10 mouse cellular contexts compared by ENCODE assay signal in the genomic region with DNA sequence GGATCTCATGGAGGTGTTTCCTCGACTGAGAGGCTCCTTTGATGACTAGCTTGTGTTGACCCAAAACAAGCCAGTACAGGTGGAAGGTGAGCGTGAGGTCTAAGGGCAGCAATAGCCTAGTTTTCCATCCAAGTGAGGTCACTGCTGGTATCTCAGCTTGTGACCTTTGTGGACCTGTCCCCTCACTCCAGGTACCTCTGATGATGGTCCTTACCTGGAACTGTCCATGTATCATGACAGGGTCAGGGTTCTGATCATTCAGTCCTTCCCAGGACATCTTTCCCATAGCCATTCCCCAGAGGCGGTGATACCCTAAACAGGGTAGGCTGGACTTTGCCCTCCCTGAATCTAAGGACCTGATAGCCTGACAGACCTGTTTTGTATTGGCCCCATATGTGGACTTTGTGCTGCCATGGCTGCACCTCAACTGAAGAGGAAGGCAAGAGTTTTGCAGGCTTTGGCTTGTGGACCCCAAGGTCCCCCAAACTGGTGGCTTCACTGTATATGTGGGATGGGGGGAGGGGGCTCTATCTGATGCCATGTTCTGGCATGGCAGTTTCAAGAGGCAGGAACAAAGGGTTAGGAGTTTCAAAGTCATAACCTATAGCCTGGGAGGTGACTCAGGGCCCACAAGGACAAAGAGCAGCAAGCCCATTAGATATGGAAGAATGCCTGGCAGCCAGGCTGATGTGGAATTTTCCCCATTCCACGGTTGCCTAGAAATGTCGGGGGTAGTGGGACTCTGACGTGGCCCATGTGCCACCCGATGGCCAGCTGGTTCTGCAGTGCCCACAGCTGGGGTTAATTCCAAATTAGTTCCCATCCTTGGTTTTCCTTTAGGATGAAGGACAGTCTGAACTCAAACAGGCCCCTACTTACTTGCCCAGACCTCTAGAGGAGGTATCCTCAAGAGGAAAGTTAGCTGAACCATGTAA. TPM values are rescaled to one million over a fixed set of nuclear protein-coding genes. Genes with fewer than 3 reads are reported as not detected.
DNase-seq lines count a peak whose midpoint lies in the region; ATAC-seq lines count a peak whose summit lies in the region.
"Had no signal": no experiment of that assay in that cellular context is flagged by ENCODE, and none has a peak within 500 bp of the region (broad histone marks: within the 10 kb centered on the region; RNA-seq: fewer than 3 reads in every experiment).

No protein-coding gene starts in this region.

- no peak overlapping the region for H3K27ac ChIP-seq in midbrain, embryonic 10.5 days (replicated peaks)
- H3K27ac ChIP-seq in midbrain, embryonic 16.5 days (ENCODE audit: low read length), result no peak overlapping the region
- no peak overlapping the region for H3K27ac ChIP-seq in liver, embryonic 11.5 days (ENCODE audit: low read depth, low read length)

- H3K27me3 ChIP-seq in midbrain, embryonic 10.5 days (ENCODE audit: low read depth, poor library complexity, severe bottlenecking), result peaks cover 31% of the 10 kb centered on the region
- peaks cover 3% of the 10 kb centered on the region; the same call in 1 of the 2 replicates for H3K27me3 ChIP-seq in midbrain, embryonic 16.5 days (ENCODE audit: control insufficient read depth, insufficient read depth, low read depth, low read length)
- peaks cover 30% of the 10 kb centered on the region for H3K27me3 ChIP-seq in liver, embryonic 11.5 days (replicated peaks; ENCODE audit: control insufficient read depth, insufficient read depth, low read length)

- H3K9ac ChIP-seq in midbrain, embryonic 16.5 days (ENCODE audit: low read depth, low read length), result no peak overlapping the region
- no peak overlapping the region for H3K9ac ChIP-seq in liver, embryonic 11.5 days (ENCODE audit: low read depth, low read length)

- H3K4me3 ChIP-seq in midbrain, embryonic 10.5 days, result peak overlapping the region; percentile 56; the same call in 1 of the 2 replicates
- H3K4me3 ChIP-seq in midbrain, embryonic 16.5 days (ENCODE audit: low read depth, low read length), result no peak overlapping the region
- no peak overlapping the region; the same call in 1 of the 2 replicates for H3K4me3 ChIP-seq in liver, embryonic 11.5 days (ENCODE audit: low read depth, low read length)

- H3K9me3 ChIP-seq in midbrain, embryonic 10.5 days (replicated peaks), result no peaks in the 10 kb centered on the region
- no peaks in the 10 kb centered on the region for H3K9me3 ChIP-seq in midbrain, embryonic 16.5 days (replicated peaks; ENCODE audit: control insufficient read depth, low read length, poor library complexity, severe bottlenecking)
- no peaks in the 10 kb centered on the region for H3K9me3 ChIP-seq in liver, embryonic 11.5 days (ENCODE audit: control insufficient read depth, low read length)

- peak; percentile 6 for DNase-seq in adrenal gland, postnatal 14 days
- DNase-seq in adrenal gland, postnatal 10 days, result no peak
- DNase-seq in midbrain, embryonic 10.5 days (ENCODE audit: low spot score), result no peak
- no peak for DNase-seq in liver, embryonic 11.5 days (ENCODE audit: low spot score)
- peak; percentile 53 for DNase-seq in yolk sac, embryonic 10.5 days (ENCODE audit: low spot score)
- DNase-seq in cerebellum, postnatal 4 days (ENCODE audit: low spot score in 2 of 2), result no peak
- DNase-seq in urinary bladder, postnatal 10 days (ENCODE audit: low spot score), result no peak

- peaks cover 46% of the 10 kb centered on the region for H3K36me3 ChIP-seq in midbrain, embryonic 10.5 days
- H3K36me3 ChIP-seq in midbrain, embryonic 16.5 days (ENCODE audit: control insufficient read depth, insufficient read depth, low read length), result peaks cover 13% of the 10 kb centered on the region; the same call in 1 of the 2 replicates
- peaks cover 18% of the 10 kb centered on the region for H3K36me3 ChIP-seq in liver, embryonic 11.5 days (ENCODE audit: control insufficient read depth, insufficient read depth, low read length)

- no peak overlapping the region; the same call in 1 of the 2 replicates for H3K4me2 ChIP-seq in midbrain, embryonic 16.5 days (ENCODE audit: low read length)
- H3K4me2 ChIP-seq in liver, embryonic 11.5 days, result peak overlapping the region; percentile 61

- WGBS in midbrain, embryonic 10.5 days, result 73% methylated on average over 7 of the region's 7 CpGs
- 65% methylated on average over 7 of the region's 7 CpGs for WGBS in midbrain, embryonic 16.5 days
- 52% methylated on average over 7 of the region's 7 CpGs for WGBS in liver, embryonic 11.5 days

- ATAC-seq in midbrain, embryonic 16.5 days, result no peak
- 0 out of 2 replicates have a peak, but pooled peaks have one; percentile 13 for ATAC-seq in liver, embryonic 11.5 days (replicated peaks; ENCODE audit: low FRiP score)

- H3K4me1 ChIP-seq in midbrain, embryonic 10.5 days, result peaks cover 27% of the 10 kb centered on the region
- peaks cover 5% of the 10 kb centered on the region for H3K4me1 ChIP-seq in midbrain, embryonic 16.5 days (ENCODE audit: control insufficient read depth, insufficient read depth, low read length)
- H3K4me1 ChIP-seq in liver, embryonic 11.5 days (replicated peaks; ENCODE audit: control insufficient read depth, insufficient read depth, low read length), result 0 out of 2 replicates have a peak, but pooled peaks cover 2% of the 10 kb centered on the region

RNA-seq across cellular contexts. Expression of gene Gal3st1, which starts 0.9 kb away (rescaled TPM):
- total RNA-seq in adrenal gland, postnatal 14 days (2021), result 0.48 and 0.53 TPM in 2 replicates
- total RNA-seq in adrenal gland, postnatal 10 days (2021), result 1 to 10 TPM in 1 of 2 experiments, under 1 TPM in 1; 1.00 to 1.9 TPM
- polyA plus RNA-seq in midbrain, embryonic 10.5 days (2016; fragmentation: Nextera tagmentation; extraction: Ambion mirVana), result 0.16 TPM in 2 replicates
- polyA plus RNA-seq in midbrain, embryonic 16.5 days (2015; fragmentation: Nextera tagmentation; extraction: Ambion mirVana), result 7.3 and 8.2 TPM in 2 replicates
- 0.87 and 1.5 TPM in 2 replicates for polyA plus RNA-seq in liver, embryonic 11.5 days (2014; fragmentation: Nextera tagmentation; extraction: Ambion mirVana)

RNA-seq across cellular contexts. Expression of gene 4930556J24Rik, which starts 6.0 kb away (rescaled TPM):
- not detected in 2 replicates for total RNA-seq in adrenal gland, postnatal 14 days (2021)
- not detected for total RNA-seq in adrenal gland, postnatal 10 days (2021)
- polyA plus RNA-seq in midbrain, embryonic 10.5 days (2016; fragmentation: Nextera tagmentation; extraction: Ambion mirVana), result 0.19 and 0.33 TPM in 2 replicates
- polyA plus RNA-seq in midbrain, embryonic 16.5 days (2015; fragmentation: Nextera tagmentation; extraction: Ambion mirVana), result 0.25 TPM in 1 of 2 replicates, not detected in the other
- 0.16 and 0.29 TPM in 2 replicates for polyA plus RNA-seq in liver, embryonic 11.5 days (2014; fragmentation: Nextera tagmentation; extraction: Ambion mirVana)
- total RNA-seq: adrenal gland, postnatal 36 days; left cerebral cortex, adult 8-10 months had no signal

RNA-seq across cellular contexts. Expression of gene Pes1, which starts 18.8 kb away (rescaled TPM):
- 58.4 and 71.3 TPM in 2 replicates for total RNA-seq in adrenal gland, postnatal 14 days (2021)
- total RNA-seq in adrenal gland, postnatal 10 days (2021), result 10 to 100 TPM; 54.7 to 63.4 TPM
- 96.3 and 103 TPM in 2 replicates for polyA plus RNA-seq in midbrain, embryonic 10.5 days (2016; fragmentation: Nextera tagmentation; extraction: Ambion mirVana)
- 59.1 and 61.5 TPM in 2 replicates for polyA plus RNA-seq in midbrain, embryonic 16.5 days (2015; fragmentation: Nextera tagmentation; extraction: Ambion mirVana)
- 105 and 112 TPM in 2 replicates for polyA plus RNA-seq in liver, embryonic 11.5 days (2014; fragmentation: Nextera tagmentation; extraction: Ambion mirVana)

RNA-seq across cellular contexts. Expression of gene Sec14l4, which starts 48.7 kb away (rescaled TPM):
- total RNA-seq in adrenal gland, postnatal 14 days (2021), result 6.3 and 15.4 TPM in 2 replicates
- 10 to 100 TPM; 10.6 to 17.1 TPM for total RNA-seq in adrenal gland, postnatal 10 days (2021)
- not detected in 2 replicates for polyA plus RNA-seq in midbrain, embryonic 10.5 days (2016; fragmentation: Nextera tagmentation; extraction: Ambion mirVana)
- not detected in 2 replicates for polyA plus RNA-seq in midbrain, embryonic 16.5 days (2015; fragmentation: Nextera tagmentation; extraction: Ambion mirVana)
- 0.88 and 1.1 TPM in 2 replicates for polyA plus RNA-seq in liver, embryonic 11.5 days (2014; fragmentation: Nextera tagmentation; extraction: Ambion mirVana)

RNA-seq across cellular contexts. Expression of gene Tcn2, which starts 50.6 kb away (rescaled TPM):
- 107 and 112 TPM in 2 replicates for total RNA-seq in adrenal gland, postnatal 14 days (2021)
- 100 to 1,000 TPM in 1 of 2 experiments, 10 to 100 TPM in 1; 91.7 to 108 TPM for total RNA-seq in adrenal gland, postnatal 10 days (2021)
- polyA plus RNA-seq in midbrain, embryonic 10.5 days (2016; fragmentation: Nextera tagmentation; extraction: Ambion mirVana), result 24.5 and 28.1 TPM in 2 replicates
- 19.5 and 20.8 TPM in 2 replicates for polyA plus RNA-seq in midbrain, embryonic 16.5 days (2015; fragmentation: Nextera tagmentation; extraction: Ambion mirVana)
- polyA plus RNA-seq in liver, embryonic 11.5 days (2014; fragmentation: Nextera tagmentation; extraction: Ambion mirVana), result 21.1 and 22.7 TPM in 2 replicates

Comparison
In these comparisons a context has a peak if more than half of its experiments do, and no peak if none do; other contexts are left out.
1. DNase-seq: peak in adrenal gland, postnatal 14 days (single experiment) and yolk sac, embryonic 10.5 days (single experiment); none in adrenal gland, postnatal 10 days (single experiment), midbrain, embryonic 10.5 days (single experiment), liver, embryonic 11.5 days (single experiment), cerebellum, postnatal 4 days (0 of 2) and urinary bladder, postnatal 10 days (single experiment).